Mouse (Mus musculus) lung, postnatal 14 days (tissue): ENCODE results near the gene Mon1a.

Source experiments
- DNase-seq: peaks from one replicate; pipeline ENCODE4 v3.0.0; 2021

Gene Mon1a

GRCm38 (mm10) chr9:107950460-107951355, 62.8 kb downstream of the Mon1a start:
- peak; percentile 95 for DNase-seq
